Mouse (Mus musculus): Measurements from ENCODE around the gene Ahcyl2. TPM values are rescaled to one million over a fixed set of nuclear protein-coding genes. Genes with fewer than 3 reads are reported as not detected.

Gene Ahcyl2
- polyA plus RNA-seq, 1 experiment from 2014 or later: 2.0 TPM

DNA sequence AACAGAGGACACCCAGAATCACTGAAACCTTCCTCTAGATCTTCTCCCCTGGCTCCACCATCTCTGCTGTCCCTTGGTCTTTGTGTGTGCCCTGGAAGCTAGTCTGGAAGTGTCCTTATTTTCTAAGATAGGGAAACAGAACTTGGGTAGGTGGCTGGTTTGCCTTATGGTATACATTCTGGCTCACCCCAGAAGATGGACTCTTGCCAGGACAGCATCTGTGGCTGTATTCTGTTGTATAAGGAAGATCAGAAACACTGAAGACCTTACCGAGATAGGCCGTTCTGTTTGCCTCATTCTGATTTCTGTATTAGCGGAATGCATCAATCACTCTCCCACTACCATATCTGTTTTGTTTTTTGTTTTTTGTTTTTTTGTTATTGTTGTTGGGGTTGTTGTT lies 142.8 kb downstream of the Ahcyl2 start:
- DNase-seq (no peak), ATAC-seq (no peak)
- H3K27me3 ChIP-seq (ENCODE audit: insufficient read depth, low read length): peaks cover 8% of the 10 kb centered on the region; the same call in 1 of the 2 replicates
- no peak overlapping the region for H3K4me3 ChIP-seq (ENCODE audit: low read depth, low read length)
- whole genome bisulfite sequencing (ENCODE audit: insufficient replicate concordance): 84% methylated on average over 3 of the region's 3 CpGs
- 0 out of 2 replicates have a peak, but pooled peaks cover 3% of the 10 kb centered on the region for H3K36me3 ChIP-seq (replicated peaks; ENCODE audit: insufficient read depth, low read length)
- no peak overlapping the region for H3K4me2 ChIP-seq (ENCODE audit: low read depth, low read length)
- no peaks in the 10 kb centered on the region for H3K4me1 ChIP-seq (ENCODE audit: insufficient read depth)
- TF ChIP-seq CTCF (IDR thresholded peaks at IDR 0.05; ENCODE audit: low read depth) (no peak), EP300 (IDR thresholded peaks at IDR 0.05; ENCODE audit: low read depth) (no peak)
- H3K9me3 ChIP-seq (ENCODE audit: low read length): no peaks in the 10 kb centered on the region
- H3K27ac ChIP-seq (ENCODE audit: low read depth): no peak overlapping the region
- H3K9ac ChIP-seq (replicated peaks): no peak overlapping the region

GRCm38 (mm10) chr6:29913673-29914072 lies 145.9 kb downstream of the Ahcyl2 start:
- Histone ChIP-seq H3K4me2 (ENCODE audit: low read depth, low read length) (no peak overlapping the region), H3K9me3 (ENCODE audit: low read length) (no peaks in the 10 kb centered on the region), H3K36me3 (replicated peaks; ENCODE audit: insufficient read depth, low read length) (no peaks in the 10 kb centered on the region), H3K27me3 (ENCODE audit: insufficient read depth, low read length) (peaks cover 25% of the 10 kb centered on the region), H3K4me3 (ENCODE audit: low read depth, low read length) (no peak overlapping the region), H3K27ac (ENCODE audit: low read depth) (no peak overlapping the region), H3K4me1 (ENCODE audit: insufficient read depth) (peaks cover 12% of the 10 kb centered on the region), H3K9ac (replicated peaks) (no peak overlapping the region)
- TF ChIP-seq CTCF (IDR thresholded peaks at IDR 0.05; ENCODE audit: low read depth) (no peak), EP300 (IDR thresholded peaks at IDR 0.05; ENCODE audit: low read depth) (no peak)
- ATAC-seq (no peak), DNase-seq (no peak)
- WGBS (ENCODE audit: insufficient replicate concordance): 27% methylated on average over 1 of the region's 1 CpGs

DNA sequence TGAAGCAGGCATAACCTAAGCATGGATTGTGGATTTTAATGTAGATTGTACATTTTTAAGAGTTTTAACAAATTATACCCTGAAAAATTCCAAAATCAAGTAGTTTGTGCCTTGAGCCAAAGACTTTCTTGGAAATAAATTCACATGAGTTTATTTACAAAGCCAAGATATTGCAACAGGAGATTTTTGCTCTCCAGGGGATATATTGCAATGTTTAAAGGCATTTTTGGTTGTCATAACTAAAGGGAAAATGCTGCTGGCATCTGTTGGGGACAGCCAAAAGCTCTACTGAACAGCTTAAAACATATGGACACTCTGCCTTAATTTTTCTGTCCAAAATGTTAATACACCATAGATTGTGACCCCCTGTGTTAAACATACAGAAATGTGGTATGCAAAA lies 146.3 kb downstream of the Ahcyl2 start:
- no peak overlapping the region for H3K4me2 ChIP-seq (ENCODE audit: low read depth, low read length)
- H3K27ac ChIP-seq (ENCODE audit: low read depth): no peak overlapping the region
- DNase-seq (no peak), ATAC-seq (no peak)
- peaks cover 29% of the 10 kb centered on the region for H3K27me3 ChIP-seq (ENCODE audit: insufficient read depth, low read length)
- H3K4me1 ChIP-seq (ENCODE audit: insufficient read depth): peaks cover 12% of the 10 kb centered on the region
- H3K9ac ChIP-seq (replicated peaks): no peak overlapping the region
- H3K9me3 ChIP-seq (ENCODE audit: low read length): no peaks in the 10 kb centered on the region
- H3K36me3 ChIP-seq (replicated peaks; ENCODE audit: insufficient read depth, low read length): no peaks in the 10 kb centered on the region
- H3K4me3 ChIP-seq (ENCODE audit: low read depth, low read length): no peak overlapping the region
- TF ChIP-seq EP300 (IDR thresholded peaks at IDR 0.05; ENCODE audit: low read depth) (no peak), CTCF (IDR thresholded peaks at IDR 0.05; ENCODE audit: low read depth) (no peak)

DNA sequence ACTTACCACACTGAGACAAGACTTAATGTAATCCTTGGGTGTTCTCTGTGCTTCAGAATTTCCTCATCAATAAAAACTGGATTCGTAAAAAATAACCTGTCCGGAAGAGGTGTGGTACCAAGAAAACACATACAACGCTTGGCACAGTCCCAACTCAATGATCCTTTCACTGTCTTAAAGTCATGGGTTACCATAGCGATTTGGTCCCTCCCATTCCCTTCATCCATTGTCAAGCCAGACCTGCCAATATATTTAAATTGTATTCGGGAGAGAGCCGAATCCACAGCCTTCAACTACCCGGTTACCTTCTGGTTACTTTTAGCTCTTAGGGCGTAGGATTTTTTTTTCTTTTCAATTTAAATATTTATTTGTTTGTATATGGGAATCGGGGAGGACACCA lies 148.0 kb downstream of the Ahcyl2 start:
- ATAC-seq (no peak), DNase-seq (no peak)
- peaks cover 33% of the 10 kb centered on the region for H3K27me3 ChIP-seq (ENCODE audit: insufficient read depth, low read length)
- WGBS (ENCODE audit: insufficient replicate concordance): 52% methylated on average over 9 of the region's 9 CpGs
- no peak overlapping the region for H3K9ac ChIP-seq (replicated peaks)
- no peaks in the 10 kb centered on the region for H3K36me3 ChIP-seq (replicated peaks; ENCODE audit: insufficient read depth, low read length)
- peaks cover 12% of the 10 kb centered on the region for H3K4me1 ChIP-seq (ENCODE audit: insufficient read depth)
- no peaks in the 10 kb centered on the region for H3K9me3 ChIP-seq (ENCODE audit: low read length)
- H3K4me3 ChIP-seq (ENCODE audit: low read depth, low read length): no peak overlapping the region
- no peak overlapping the region for H3K4me2 ChIP-seq (ENCODE audit: low read depth, low read length)
- H3K27ac ChIP-seq (ENCODE audit: low read depth): no peak overlapping the region
- TF ChIP-seq EP300 (IDR thresholded peaks at IDR 0.05; ENCODE audit: low read depth): no peak
- no peak for TF ChIP-seq CTCF (IDR thresholded peaks at IDR 0.05; ENCODE audit: low read depth)

GRCm38 (mm10) chr6:29916530-29917382 lies 148.9 kb downstream of the Ahcyl2 start, which contains the start of gene Strip2:
TSS of gene Strip2 (plus strand) at chr6:29917012.
- ATAC-seq: peak; percentile 97
- under 1% methylated on average over 67 of the region's 67 CpGs for WGBS (ENCODE audit: insufficient replicate concordance)
- TF ChIP-seq CTCF (IDR thresholded peaks at IDR 0.05; ENCODE audit: low read depth): no peak
- no peak for TF ChIP-seq EP300 (IDR thresholded peaks at IDR 0.05; ENCODE audit: low read depth)
- H3K27ac ChIP-seq (ENCODE audit: low read depth): no peak within 1 kb of the TSS
- peak within 1 kb of the TSS; percentile 80 for H3K4me3 ChIP-seq (ENCODE audit: low read depth, low read length)
- H3K27me3 ChIP-seq (ENCODE audit: insufficient read depth, low read length): peaks cover 33% of the 10 kb centered on the region
- DNase-seq: peak; percentile 94
- peaks cover 12% of the 10 kb centered on the region for H3K4me1 ChIP-seq (ENCODE audit: insufficient read depth)
- H3K36me3 ChIP-seq (replicated peaks; ENCODE audit: insufficient read depth, low read length): no peaks in the 10 kb centered on the region
- H3K9ac ChIP-seq (replicated peaks): peak within 1 kb of the TSS; percentile 72
- peak within 1 kb of the TSS; percentile 100 for H3K4me2 ChIP-seq (ENCODE audit: low read depth, low read length)
- no peaks in the 10 kb centered on the region for H3K9me3 ChIP-seq (ENCODE audit: low read length)

GRCm38 (mm10) chr6:29917383-29917720 lies 149.5 kb downstream of the Ahcyl2 start:
- DNase-seq: no peak
- no peak for TF ChIP-seq CTCF (IDR thresholded peaks at IDR 0.05; ENCODE audit: low read depth)
- no peak for TF ChIP-seq EP300 (IDR thresholded peaks at IDR 0.05; ENCODE audit: low read depth)
- Histone ChIP-seq H3K9me3 (ENCODE audit: low read length) (no peaks in the 10 kb centered on the region), H3K9ac (replicated peaks) (peak overlapping the region; percentile 72), H3K36me3 (replicated peaks; ENCODE audit: insufficient read depth, low read length) (no peaks in the 10 kb centered on the region), H3K4me2 (ENCODE audit: low read depth, low read length) (peak overlapping the region; percentile 100), H3K4me3 (ENCODE audit: low read depth, low read length) (peak overlapping the region; percentile 80), H3K4me1 (ENCODE audit: insufficient read depth) (peaks cover 12% of the 10 kb centered on the region), H3K27me3 (ENCODE audit: insufficient read depth, low read length) (peaks cover 33% of the 10 kb centered on the region), H3K27ac (ENCODE audit: low read depth) (no peak overlapping the region)
- ATAC-seq: peak; percentile 55
- 1% methylated on average over 21 of the region's 21 CpGs for WGBS (ENCODE audit: insufficient replicate concordance)
